Mouse (Mus musculus): ENCODE measurements around the gene Pla2g4b. TPM values are rescaled to one million over a fixed set of nuclear protein-coding genes. Genes with fewer than 3 reads are reported as not detected.

Gene Pla2g4b
- polyA plus RNA-seq, 1 experiment from 2014 or later: 0.17 TPM

DNA sequence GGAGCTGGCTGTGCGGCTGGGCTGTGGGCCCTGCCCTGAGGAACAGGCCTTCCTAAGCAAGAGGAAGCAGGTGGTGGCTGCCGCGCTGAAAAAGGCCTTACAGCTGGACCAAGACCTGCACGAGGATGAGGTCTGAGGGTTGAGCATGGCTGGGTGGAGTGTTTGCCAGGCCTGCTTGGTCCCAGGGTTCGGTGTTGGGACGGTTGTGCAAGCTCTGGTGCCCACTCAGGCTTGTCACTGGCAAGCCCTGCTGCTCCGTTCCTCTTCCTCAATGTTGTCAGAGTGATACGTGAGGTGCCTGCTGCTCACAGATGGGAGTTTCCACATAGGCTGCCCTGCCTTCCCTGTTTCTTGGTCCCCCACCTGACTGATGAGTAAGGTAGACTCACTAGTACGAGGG is 4.5 kb downstream of the Pla2g4b start:
- WGBS (ENCODE audit: missing documents): 35% methylated on average over 9 of the region's 9 CpGs

DNA sequence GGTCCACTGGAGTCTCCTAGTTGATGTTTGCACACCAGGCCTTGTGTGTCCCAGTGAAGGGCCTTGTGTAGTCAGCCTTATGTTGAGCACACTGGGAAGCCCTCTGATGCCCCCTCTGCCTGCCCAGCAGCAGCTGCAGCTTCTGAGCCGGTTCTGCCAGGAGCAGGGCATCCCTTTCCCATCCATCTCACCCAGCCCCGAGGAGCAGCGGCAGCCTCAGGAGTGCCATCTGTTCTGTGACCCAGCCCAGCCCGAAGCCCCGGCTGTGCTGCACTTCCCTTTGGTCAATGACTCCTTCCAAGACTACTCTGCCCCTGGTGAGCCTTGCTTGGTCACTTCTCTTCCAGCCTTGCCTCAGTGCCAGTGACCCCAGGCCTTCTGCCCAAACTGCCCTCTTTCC is 7.8 kb downstream of the Pla2g4b start:
- Histone ChIP-seq H3K4me3 (ENCODE audit: inconsistent target) (no peak overlapping the region), H3K36me3 (ENCODE audit: inconsistent target) (no peaks in the 10 kb centered on the region), H3K27ac (no peak overlapping the region), H3K79me2 (ENCODE audit: inconsistent target) (no peaks in the 10 kb centered on the region)
- WGBS (ENCODE audit: missing documents): 96% methylated on average over 5 of the region's 5 CpGs

More for the DNA sequence above, 4.5 kb downstream of the Pla2g4b start:
- no peaks in the 10 kb centered on the region for H3K79me2 ChIP-seq (ENCODE audit: inconsistent target)
- H3K27ac ChIP-seq: no peak overlapping the region
- H3K36me3 ChIP-seq (ENCODE audit: inconsistent target): no peaks in the 10 kb centered on the region
- H3K4me3 ChIP-seq (ENCODE audit: inconsistent target): no peak overlapping the region

DNA sequence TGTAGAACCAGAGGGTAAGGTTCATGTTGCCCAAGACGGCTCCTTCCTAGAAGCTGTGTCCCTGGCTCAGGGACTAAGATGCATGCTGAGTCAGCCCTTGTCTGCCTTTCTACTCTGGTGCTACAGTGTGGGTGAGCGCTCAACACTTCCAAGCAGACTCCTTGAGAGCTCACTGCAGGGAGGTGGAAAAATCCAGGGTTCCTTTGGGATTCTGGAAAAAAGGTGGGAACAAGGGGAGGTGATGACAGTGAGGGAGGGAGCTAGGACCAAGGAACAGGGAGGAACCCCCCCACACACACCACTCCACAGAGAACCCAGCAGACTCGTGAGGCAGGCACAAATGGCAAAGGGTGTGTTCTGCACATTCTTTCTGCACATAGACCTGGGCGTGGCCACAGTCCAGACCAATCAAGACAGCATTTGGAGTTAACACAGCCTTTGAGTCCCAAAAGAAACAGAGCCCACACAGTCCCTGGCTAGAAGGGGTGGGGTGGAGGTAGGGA is 10.9 kb downstream of the Pla2g4b start:
- WGBS (ENCODE audit: missing documents): 73% methylated on average over 4 of the region's 4 CpGs
- H3K4me3 ChIP-seq (ENCODE audit: inconsistent target): no peak overlapping the region
- H3K27ac ChIP-seq: no peak overlapping the region
- no peaks in the 10 kb centered on the region for H3K79me2 ChIP-seq (ENCODE audit: inconsistent target)
- H3K36me3 ChIP-seq (ENCODE audit: inconsistent target): no peaks in the 10 kb centered on the region

GRCm38 (mm10) chr2:120044676-120045075 is 11.5 kb downstream of the Pla2g4b start:
- Histone ChIP-seq H3K36me3 (ENCODE audit: inconsistent target) (no peaks in the 10 kb centered on the region), H3K4me3 (ENCODE audit: inconsistent target) (no peak overlapping the region), H3K79me2 (ENCODE audit: inconsistent target) (no peaks in the 10 kb centered on the region), H3K27ac (no peak overlapping the region)
- 95% methylated on average over 3 of the region's 3 CpGs for WGBS (ENCODE audit: missing documents)

DNA sequence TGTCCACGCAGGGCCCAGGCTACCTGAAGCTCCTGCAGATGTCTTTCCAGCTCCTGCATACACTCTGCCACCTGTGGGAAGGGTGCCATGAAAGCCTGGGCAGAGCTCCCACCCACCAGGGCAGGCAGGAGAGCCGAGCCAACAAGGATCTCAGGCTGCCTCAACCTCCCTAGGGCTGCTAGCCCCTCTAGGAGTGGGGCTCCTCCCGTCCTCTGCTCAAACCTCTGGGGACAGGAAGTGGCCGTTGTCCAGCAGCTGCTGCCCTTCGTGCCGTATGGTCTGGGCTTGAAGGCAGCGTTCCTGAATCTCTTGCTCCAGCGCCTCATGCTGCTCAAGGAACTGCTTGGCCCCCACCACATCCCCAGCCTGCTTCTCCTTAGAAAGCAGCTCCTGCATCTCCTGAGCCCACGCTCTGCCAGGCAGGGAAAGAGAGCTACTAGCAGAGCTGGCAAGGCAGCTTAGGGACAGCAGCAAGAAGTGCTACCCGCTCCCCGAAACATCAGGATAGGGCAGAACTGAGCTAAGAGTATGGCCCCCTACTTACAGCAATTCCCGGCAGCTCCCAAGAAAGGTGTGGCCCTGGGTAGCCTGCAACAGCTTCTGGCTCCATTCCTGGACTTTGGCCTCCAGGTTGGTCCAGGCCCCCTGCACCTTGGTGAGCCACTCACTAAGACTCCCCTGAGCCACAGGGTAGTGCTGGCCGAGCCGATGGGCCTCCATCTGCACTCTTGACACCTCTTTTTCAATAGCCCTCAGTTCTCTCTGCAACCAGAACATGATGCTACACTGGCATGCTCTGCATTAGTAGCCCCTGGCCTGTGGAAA is 13.5 kb downstream of the Pla2g4b start:
- Histone ChIP-seq H3K36me3 (ENCODE audit: inconsistent target) (no peaks in the 10 kb centered on the region), H3K27ac (no peak overlapping the region), H3K79me2 (ENCODE audit: inconsistent target) (no peaks in the 10 kb centered on the region), H3K4me3 (ENCODE audit: inconsistent target) (no peak overlapping the region)
- WGBS (ENCODE audit: missing documents): 96% methylated on average over 14 of the region's 14 CpGs

GRCm38 (mm10) chr2:120048173-120048572 is 15.0 kb downstream of the Pla2g4b start:
- H3K27ac ChIP-seq: no peak overlapping the region
- no peaks in the 10 kb centered on the region for H3K79me2 ChIP-seq (ENCODE audit: inconsistent target)
- WGBS (ENCODE audit: missing documents): 90% methylated on average over 9 of the region's 9 CpGs
- no peaks in the 10 kb centered on the region for H3K36me3 ChIP-seq (ENCODE audit: inconsistent target)
- H3K4me3 ChIP-seq (ENCODE audit: inconsistent target): no peak overlapping the region

DNA sequence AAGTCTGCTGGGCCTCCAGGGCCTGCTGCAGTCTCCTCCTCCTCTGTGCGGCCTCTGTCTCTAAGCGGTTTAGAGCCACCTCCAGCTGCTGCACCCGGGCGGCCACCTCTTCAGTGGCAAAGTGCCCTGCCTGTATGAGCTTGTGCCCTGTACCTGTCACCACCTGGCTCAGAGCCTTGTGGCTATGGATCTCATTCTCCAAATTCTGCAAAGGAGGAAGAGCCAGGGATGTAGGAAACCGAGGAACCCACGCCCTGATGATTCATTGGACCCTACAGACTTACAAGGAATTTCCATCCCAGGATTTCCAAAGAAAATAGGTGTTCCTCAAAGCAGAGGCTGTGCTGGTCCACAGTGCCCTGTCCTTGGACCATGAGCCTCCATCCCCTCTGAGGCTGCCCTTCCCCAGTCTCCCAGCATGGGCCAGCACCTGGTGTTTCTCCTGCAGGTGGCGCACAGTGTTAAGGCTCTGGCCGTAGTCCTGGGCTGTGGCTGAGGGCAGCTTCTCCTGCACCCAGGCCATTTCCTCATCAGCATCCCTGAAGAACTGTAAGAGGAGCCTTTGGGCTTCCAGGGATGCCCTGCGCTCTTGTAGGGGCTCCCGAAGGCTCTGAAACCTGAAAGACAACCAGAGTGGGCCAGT is 16.5 kb downstream of the Pla2g4b start:
- Histone ChIP-seq H3K4me3 (ENCODE audit: inconsistent target) (no peak overlapping the region), H3K79me2 (ENCODE audit: inconsistent target) (no peaks in the 10 kb centered on the region), H3K36me3 (ENCODE audit: inconsistent target) (no peaks in the 10 kb centered on the region), H3K27ac (no peak overlapping the region)
- WGBS (ENCODE audit: missing documents): 78% methylated on average over 10 of the region's 10 CpGs

- Histone ChIP-seq H3K79me2 (ENCODE audit: inconsistent target) (no peaks in the 10 kb centered on the region), H3K27ac (no peak overlapping the region), H3K36me3 (ENCODE audit: inconsistent target) (no peaks in the 10 kb centered on the region), H3K4me3 (ENCODE audit: inconsistent target) (no peak overlapping the region)
- 61% methylated on average over 6 of the region's 6 CpGs for WGBS (ENCODE audit: missing documents)
These were observed 18.2 kb downstream of the Pla2g4b start for GRCm38 (mm10) chr2:120051405-120051804.

- no peak overlapping the region for H3K27ac ChIP-seq
- H3K36me3 ChIP-seq (ENCODE audit: inconsistent target): no peaks in the 10 kb centered on the region
- 92% methylated on average over 12 of the region's 12 CpGs for WGBS (ENCODE audit: missing documents)
- no peaks in the 10 kb centered on the region for H3K79me2 ChIP-seq (ENCODE audit: inconsistent target)
- H3K4me3 ChIP-seq (ENCODE audit: inconsistent target): no peak overlapping the region
These were observed 21.7 kb downstream of the Pla2g4b start for GRCm38 (mm10) chr2:120054771-120055552.

GRCm38 (mm10) chr2:120055923-120056322 is 22.7 kb downstream of the Pla2g4b start:
- no peak overlapping the region for H3K27ac ChIP-seq
- H3K79me2 ChIP-seq (ENCODE audit: inconsistent target): no peaks in the 10 kb centered on the region
- 83% methylated on average over 10 of the region's 10 CpGs for WGBS (ENCODE audit: missing documents)
- no peaks in the 10 kb centered on the region for H3K36me3 ChIP-seq (ENCODE audit: inconsistent target)
- no peak overlapping the region for H3K4me3 ChIP-seq (ENCODE audit: inconsistent target)

- H3K4me3 ChIP-seq (ENCODE audit: inconsistent target): no peak overlapping the region
- 97% methylated on average over 4 of the region's 4 CpGs for WGBS (ENCODE audit: missing documents)
- H3K27ac ChIP-seq: no peak overlapping the region
- no peaks in the 10 kb centered on the region for H3K36me3 ChIP-seq (ENCODE audit: inconsistent target)
- no peaks in the 10 kb centered on the region for H3K79me2 ChIP-seq (ENCODE audit: inconsistent target)
These were observed 25.6 kb downstream of the Pla2g4b start for GRCm38 (mm10) chr2:120058818-120059217.

GRCm38 (mm10) chr2:120059466-120059865 is 26.2 kb downstream of the Pla2g4b start:
- no peaks in the 10 kb centered on the region for H3K79me2 ChIP-seq (ENCODE audit: inconsistent target)
- no peak overlapping the region for H3K4me3 ChIP-seq (ENCODE audit: inconsistent target)
- H3K36me3 ChIP-seq (ENCODE audit: inconsistent target): no peaks in the 10 kb centered on the region
- 90% methylated on average over 3 of the region's 3 CpGs for WGBS (ENCODE audit: missing documents)
- H3K27ac ChIP-seq: no peak overlapping the region

DNA sequence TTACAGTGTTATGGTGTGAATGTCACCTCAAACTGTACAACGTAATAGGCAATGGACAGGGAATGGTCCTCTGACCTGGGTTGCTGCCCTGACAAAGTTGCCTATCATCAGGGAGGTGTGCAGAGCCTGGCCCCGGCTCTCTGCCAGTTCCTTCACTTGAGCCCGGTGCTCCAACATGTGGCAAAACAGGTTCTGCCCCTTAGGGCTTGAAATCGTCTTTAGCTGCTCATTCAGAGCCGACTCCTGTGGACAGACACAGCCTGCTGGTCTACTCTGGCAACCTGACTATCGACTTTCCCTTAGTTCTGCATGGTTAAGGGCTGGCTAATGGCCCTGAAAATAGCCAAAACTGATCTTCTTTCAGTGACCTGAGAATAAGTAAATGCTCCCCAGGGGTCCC is 27.0 kb downstream of the Pla2g4b start:
- Histone ChIP-seq H3K36me3 (ENCODE audit: inconsistent target) (no peaks in the 10 kb centered on the region), H3K27ac (no peak overlapping the region), H3K79me2 (ENCODE audit: inconsistent target) (no peaks in the 10 kb centered on the region), H3K4me3 (ENCODE audit: inconsistent target) (no peak overlapping the region)
- WGBS (ENCODE audit: missing documents): 79% methylated on average over 6 of the region's 6 CpGs

DNA sequence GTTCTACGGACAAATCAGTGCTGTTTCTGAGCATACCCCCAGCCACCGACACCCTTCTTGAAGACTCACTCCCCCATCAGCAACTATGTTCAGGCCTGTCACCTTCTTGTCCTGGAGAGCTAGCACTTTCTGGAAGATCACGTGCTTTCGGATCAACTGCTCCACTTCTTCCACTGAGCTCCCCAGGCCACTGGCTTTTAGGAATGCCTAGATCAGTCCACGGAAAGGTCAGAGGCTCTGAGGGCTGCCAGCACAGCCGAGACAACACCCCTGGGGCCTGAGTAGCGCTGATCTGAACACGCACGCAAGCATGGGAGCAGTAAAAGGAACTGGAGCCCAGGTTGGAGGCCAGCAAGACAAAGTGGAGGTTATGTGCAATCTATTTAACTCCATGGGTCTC is 27.4 kb downstream of the Pla2g4b start:
- Histone ChIP-seq H3K4me3 (ENCODE audit: inconsistent target) (no peak overlapping the region), H3K79me2 (ENCODE audit: inconsistent target) (no peaks in the 10 kb centered on the region)
- WGBS (ENCODE audit: missing documents): 95% methylated on average over 9 of the region's 9 CpGs

GRCm38 (mm10) chr2:120062248-120062647 is 29.0 kb downstream of the Pla2g4b start:
- H3K4me3 ChIP-seq (ENCODE audit: inconsistent target): no peak overlapping the region
- 85% methylated on average over 7 of the region's 8 CpGs for WGBS (ENCODE audit: missing documents)
- H3K79me2 ChIP-seq (ENCODE audit: inconsistent target): no peaks in the 10 kb centered on the region
- no peak overlapping the region for H3K27ac ChIP-seq
- H3K36me3 ChIP-seq (ENCODE audit: inconsistent target): no peaks in the 10 kb centered on the region

More for the DNA sequence above, 27.4 kb downstream of the Pla2g4b start:
- Histone ChIP-seq H3K36me3 (ENCODE audit: inconsistent target) (no peaks in the 10 kb centered on the region), H3K27ac (no peak overlapping the region)

All from macrophage (primary cell).